ENCODE assay signal across 26 mouse cellular contexts in the genomic region with DNA sequence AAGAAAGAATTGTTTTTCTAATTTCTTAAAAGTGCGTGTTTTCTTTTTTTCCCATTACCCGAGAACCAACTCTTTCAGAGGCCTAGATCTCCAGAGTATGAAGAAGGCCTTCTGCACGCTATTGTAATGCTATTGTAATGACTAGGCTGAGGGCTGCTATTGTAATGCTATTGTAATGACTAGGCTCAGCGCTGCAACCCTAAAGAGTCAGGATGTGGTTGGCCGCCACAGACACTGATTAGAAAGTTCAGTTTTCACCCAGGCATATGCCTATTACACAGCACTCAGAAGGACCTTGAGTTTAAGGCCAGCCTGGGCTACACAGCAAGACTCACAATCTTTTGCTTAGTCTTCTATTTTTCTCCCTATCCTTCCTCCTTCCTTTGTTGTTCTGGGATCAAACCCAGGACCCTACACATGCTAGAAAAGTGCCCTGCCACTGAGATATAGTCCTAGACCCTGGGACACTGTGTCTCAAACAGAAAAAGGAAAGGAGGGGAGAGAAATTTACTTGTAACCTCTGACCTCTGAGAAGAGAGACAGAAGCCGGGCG. TPM values are rescaled to one million over a fixed set of nuclear protein-coding genes. Genes with fewer than 3 reads are reported as not detected.
DNase-seq lines count a peak whose midpoint lies in the region; ATAC-seq lines count a peak whose summit lies in the region.
"Had no signal": no experiment of that assay in that cellular context is flagged by ENCODE, and none has a peak within 500 bp of the region (broad histone marks: within the 10 kb centered on the region; RNA-seq: fewer than 3 reads in every experiment).

No protein-coding gene starts in this region.

- no peaks in the 10 kb centered on the region for H3K9me3 ChIP-seq in forebrain, embryonic 12.5 days
- H3K9me3 ChIP-seq: embryonic facial prominence, embryonic 12.5 days; forebrain, embryonic 15.5 days; hindbrain, embryonic 12.5 days had no signal

- H3K4me1 ChIP-seq in forebrain, embryonic 12.5 days = peaks cover 10% of the 10 kb centered on the region

- peak; percentile 68 for DNase-seq in CD4-positive, CD25-positive, alpha-beta regulatory T cell, adult 2 months (ENCODE audit: low read depth, low spot score)
- DNase-seq in ES-CJ7 (ENCODE audit: low read depth, low spot score) = peak; percentile 81
- DNase-seq in urinary bladder, adult 18-20 months (ENCODE audit: low spot score in 2 of 2) = no peak
- no peak for DNase-seq in adrenal gland, adult 2 months
- DNase-seq: adrenal gland, adult 8-10 months; cerebellum, adult 8-10 months; gastrocnemius, postnatal 36 days; heart, postnatal 10 days; layer of hippocampus, postnatal 36 days; retina, postnatal 1 day; right cerebral cortex, postnatal 4 days; thymus, adult 2 months had no signal

- WGBS in forebrain, embryonic 12.5 days = 71% methylated on average over 7 of the region's 7 CpGs

- H3K4me3 ChIP-seq in forebrain, embryonic 12.5 days (replicated peaks) = no peak overlapping the region
- H3K4me3 ChIP-seq: embryonic facial prominence, embryonic 12.5 days; erythroblast, embryonic 14.5 days; forebrain, embryonic 15.5 days; hindbrain, embryonic 12.5 days had no signal

- peak; percentile 68 for ATAC-seq in common myeloid progenitor, adult 5-6 weeks (replicated peaks; ENCODE audit: low read depth, poor library complexity, severe bottlenecking)
- 0 out of 2 replicates have a peak, but pooled peaks have one; percentile 31 for ATAC-seq in megakaryocyte-erythroid progenitor cell, adult 5-6 weeks (replicated peaks; ENCODE audit: low FRiP score, low TSS enrichment, poor library complexity, severe bottlenecking)
- no peak for ATAC-seq in forebrain, embryonic 12.5 days (ENCODE audit: low FRiP score)
- ATAC-seq: forebrain, embryonic 15.5 days; midbrain, embryonic 16.5 days; Patski had no signal

- H3K27me3 ChIP-seq in forebrain, embryonic 12.5 days = no peaks in the 10 kb centered on the region
- H3K27me3 ChIP-seq: embryonic facial prominence, embryonic 12.5 days; forebrain, embryonic 15.5 days; hindbrain, embryonic 12.5 days; Patski had no signal

- H3K27ac ChIP-seq in forebrain, embryonic 12.5 days = no peak overlapping the region
- H3K27ac ChIP-seq: embryonic facial prominence, embryonic 12.5 days; forebrain, embryonic 15.5 days; hindbrain, embryonic 12.5 days; liver, embryonic 14.5 days had no signal

- H3K9ac ChIP-seq in forebrain, embryonic 12.5 days = no peak overlapping the region
- H3K9ac ChIP-seq: embryonic facial prominence, embryonic 12.5 days; forebrain, embryonic 15.5 days; hindbrain, embryonic 12.5 days; liver, embryonic 14.5 days had no signal

- no peak overlapping the region for H3K4me2 ChIP-seq in forebrain, embryonic 12.5 days
- H3K4me2 ChIP-seq: embryonic facial prominence, embryonic 12.5 days; forebrain, embryonic 15.5 days; heart, embryonic 11.5 days; hindbrain, embryonic 12.5 days had no signal

- H3K36me3 ChIP-seq in forebrain, embryonic 12.5 days (replicated peaks) = peaks cover 47% of the 10 kb centered on the region

RNA-seq across cellular contexts. Expression of a gene that starts 4.7 kb away (rescaled TPM):
- 1.4 and 6.4 TPM in 2 replicates for total RNA-seq in common myeloid progenitor, adult 5-6 weeks (2017)
- total RNA-seq in megakaryocyte-erythroid progenitor cell, adult 5-6 weeks (2014; fragmentation: Nextera tagmentation) = 5.6 and 6.9 TPM in 2 replicates
- total RNA-seq in megakaryocyte-erythroid progenitor cell, adult 5-6 weeks (2017) = 2.9 and 4.4 TPM in 2 replicates
- 10 to 100 TPM; 10.4 to 12.2 TPM for total RNA-seq in adrenal gland, adult 2 months (2021)
- 6.5 and 8.6 TPM in 2 replicates for polyA plus RNA-seq in adrenal gland, adult 2 months (2012; rRNA removed)
- 22.4 and 27.7 TPM in 2 replicates for polyA plus RNA-seq in forebrain, embryonic 12.5 days (2016; fragmentation: Nextera tagmentation; extraction: Ambion mirVana)

RNA-seq across cellular contexts. Expression of a gene that starts 4.9 kb away (rescaled TPM):
- total RNA-seq in common myeloid progenitor, adult 5-6 weeks (2017) = 5.9 and 8.6 TPM in 2 replicates
- 2.2 and 5.8 TPM in 2 replicates for total RNA-seq in megakaryocyte-erythroid progenitor cell, adult 5-6 weeks (2014; fragmentation: Nextera tagmentation)
- total RNA-seq in megakaryocyte-erythroid progenitor cell, adult 5-6 weeks (2017) = 3.3 and 4.0 TPM in 2 replicates
- total RNA-seq in adrenal gland, adult 2 months (2021) = 10 to 100 TPM; 29.2 to 39.3 TPM
- 30.2 and 38.2 TPM in 2 replicates for polyA plus RNA-seq in adrenal gland, adult 2 months (2012; rRNA removed)
- 28.7 and 32.2 TPM in 2 replicates for polyA plus RNA-seq in forebrain, embryonic 12.5 days (2016; fragmentation: Nextera tagmentation; extraction: Ambion mirVana)

RNA-seq across cellular contexts. Expression of a gene that starts 33.4 kb away (rescaled TPM):
- total RNA-seq in common myeloid progenitor, adult 5-6 weeks (2017) = not detected in 2 replicates
- total RNA-seq in megakaryocyte-erythroid progenitor cell, adult 5-6 weeks (2014; fragmentation: Nextera tagmentation) = not detected in 2 replicates
- total RNA-seq in megakaryocyte-erythroid progenitor cell, adult 5-6 weeks (2017) = not detected in 2 replicates
- not detected for total RNA-seq in adrenal gland, adult 2 months (2021)
- polyA plus RNA-seq in adrenal gland, adult 2 months (2012; rRNA removed) = not detected in 2 replicates
- 0.82 and 0.99 TPM in 2 replicates for polyA plus RNA-seq in forebrain, embryonic 12.5 days (2016; fragmentation: Nextera tagmentation; extraction: Ambion mirVana)
- total RNA-seq: adrenal gland, adult 8-10 months; gastrocnemius, postnatal 36 days; layer of hippocampus, postnatal 36 days had no signal
- polyA plus RNA-seq: erythroblast, embryonic 14.5 days; liver, embryonic 14.5 days had no signal

RNA-seq across cellular contexts. Expression of a gene that starts 48.3 kb away (rescaled TPM):
- not detected in 2 replicates for total RNA-seq in common myeloid progenitor, adult 5-6 weeks (2017)
- not detected in 2 replicates for total RNA-seq in megakaryocyte-erythroid progenitor cell, adult 5-6 weeks (2014; fragmentation: Nextera tagmentation)
- not detected in 2 replicates for total RNA-seq in megakaryocyte-erythroid progenitor cell, adult 5-6 weeks (2017)
- 1 to 10 TPM in 1 of 2 experiments, not detected in 1; 9.8 TPM for total RNA-seq in adrenal gland, adult 2 months (2021)
- not detected in 2 replicates for polyA plus RNA-seq in adrenal gland, adult 2 months (2012; rRNA removed)
- not detected in 2 replicates for polyA plus RNA-seq in forebrain, embryonic 12.5 days (2016; fragmentation: Nextera tagmentation; extraction: Ambion mirVana)
- total RNA-seq: gastrocnemius, postnatal 36 days; layer of hippocampus, postnatal 36 days; left cerebral cortex, postnatal 25 days had no signal
- polyA plus RNA-seq: embryonic facial prominence, embryonic 12.5 days; erythroblast, embryonic 14.5 days; forebrain, embryonic 15.5 days; intestine, embryonic 14.5 days; liver, embryonic 14.5 days; midbrain, embryonic 16.5 days; stomach, embryonic 16.5 days had no signal

RNA-seq across cellular contexts. Expression of a gene that starts 53.9 kb away (rescaled TPM):
- 23.6 and 31.2 TPM in 2 replicates for total RNA-seq in common myeloid progenitor, adult 5-6 weeks (2017)
- total RNA-seq in megakaryocyte-erythroid progenitor cell, adult 5-6 weeks (2014; fragmentation: Nextera tagmentation) = 15.4 and 26.3 TPM in 2 replicates
- total RNA-seq in megakaryocyte-erythroid progenitor cell, adult 5-6 weeks (2017) = 11.6 and 20.4 TPM in 2 replicates
- 10 to 100 TPM; 75.4 to 97.8 TPM for total RNA-seq in adrenal gland, adult 2 months (2021)
- 135 and 174 TPM in 2 replicates for polyA plus RNA-seq in adrenal gland, adult 2 months (2012; rRNA removed)
- polyA plus RNA-seq in forebrain, embryonic 12.5 days (2016; fragmentation: Nextera tagmentation; extraction: Ambion mirVana) = 8.4 and 9.2 TPM in 2 replicates

Comparison
In these comparisons a context has a peak if more than half of its experiments do, and no peak if none do; other contexts are left out.
1. DNase-seq: peak in CD4-positive, CD25-positive, alpha-beta regulatory T cell, adult 2 months (single experiment) and ES-CJ7 (single experiment); none in urinary bladder, adult 18-20 months (0 of 2) and adrenal gland, adult 2 months (single experiment).